Mouse (Mus musculus): Measurements from ENCODE around the gene Gm20521. TPM values are rescaled to one million over a fixed set of nuclear protein-coding genes. Genes with fewer than 3 reads are reported as not detected.

The Gm20521 gene
- polyA plus RNA-seq, 1 experiment from 2014 or later, result not detected

GRCm38 (mm10) chr14:54929801-54930200 is 46.6 kb downstream of the Gm20521 start:
- Histone ChIP-seq H3K27ac (no peak overlapping the region), H3K4me3 (no peak overlapping the region), H3K27me3 (replicated peaks) (no peaks in the 10 kb centered on the region), H3K36me3 (replicated peaks) (no peaks in the 10 kb centered on the region), H3K4me1 (peaks cover 30% of the 10 kb centered on the region), H3K9me3 (no peaks in the 10 kb centered on the region), H3K4me2 (no peak overlapping the region), H3K9ac (no peak overlapping the region)
- ATAC-seq (replicated peaks), result no peak
- 85% methylated on average over 5 of the region's 5 CpGs for WGBS

- 20% methylated on average over 2 of the region's 2 CpGs for WGBS
- no peak overlapping the region for H3K9ac ChIP-seq
- no peak overlapping the region for H3K4me3 ChIP-seq
- no peak for ATAC-seq (replicated peaks)
- no peak overlapping the region for H3K27ac ChIP-seq
- peaks cover 24% of the 10 kb centered on the region for H3K4me1 ChIP-seq
- no peak overlapping the region for H3K4me2 ChIP-seq
- H3K27me3 ChIP-seq (replicated peaks), result no peaks in the 10 kb centered on the region
- no peaks in the 10 kb centered on the region for H3K9me3 ChIP-seq
- no peaks in the 10 kb centered on the region for H3K36me3 ChIP-seq (replicated peaks)
These were observed 47.2 kb downstream of the Gm20521 start for GRCm38 (mm10) chr14:54930431-54930830.

- 41% methylated on average over 6 of the region's 6 CpGs for WGBS
- H3K4me3 ChIP-seq, result no peak within 1 kb of the TSS
- peaks cover 12% of the 10 kb centered on the region; the same call in 1 of the 2 replicates for H3K4me1 ChIP-seq
- H3K4me2 ChIP-seq, result no peak within 1 kb of the TSS
- H3K27ac ChIP-seq, result no peak within 1 kb of the TSS
- H3K9ac ChIP-seq, result no peak within 1 kb of the TSS
- H3K27me3 ChIP-seq (replicated peaks), result no peaks in the 10 kb centered on the region
- no peaks in the 10 kb centered on the region for H3K9me3 ChIP-seq
- ATAC-seq (replicated peaks), result no peak
- no peaks in the 10 kb centered on the region for H3K36me3 ChIP-seq (replicated peaks)
These were observed 49.5 kb downstream of the Gm20521 start, which contains the start of gene Il25 for GRCm38 (mm10) chr14:54932645-54933150. Gene Il25, plus strand, starts transcription at chr14:54932695.

GRCm38 (mm10) chr14:54935904-54936830 is 52.9 kb downstream of the Gm20521 start, which contains the start of gene Cmtm5:
Gene Cmtm5, plus strand, starts transcription at chr14:54936261.
- peak within 1 kb of the TSS; percentile 63 for H3K27ac ChIP-seq
- ATAC-seq (replicated peaks), result peak; percentile 77
- no peak within 1 kb of the TSS for H3K4me3 ChIP-seq
- H3K9ac ChIP-seq, result no peak within 1 kb of the TSS
- H3K4me1 ChIP-seq, result peaks cover 7% of the 10 kb centered on the region; the same call in 1 of the 2 replicates
- H3K9me3 ChIP-seq, result no peaks in the 10 kb centered on the region
- no peaks in the 10 kb centered on the region for H3K36me3 ChIP-seq (replicated peaks)
- WGBS, result 37% methylated on average over 8 of the region's 8 CpGs
- H3K27me3 ChIP-seq (replicated peaks), result no peaks in the 10 kb centered on the region
- H3K4me2 ChIP-seq, result no peak within 1 kb of the TSS

- 63% methylated on average over 6 of the region's 6 CpGs for WGBS
- H3K9ac ChIP-seq, result no peak overlapping the region
- H3K4me3 ChIP-seq, result no peak overlapping the region
- ATAC-seq (replicated peaks), result no peak
- H3K4me2 ChIP-seq, result no peak overlapping the region
- H3K4me1 ChIP-seq, result peaks cover 7% of the 10 kb centered on the region; the same call in 1 of the 2 replicates
- no peaks in the 10 kb centered on the region for H3K36me3 ChIP-seq (replicated peaks)
- no peaks in the 10 kb centered on the region for H3K9me3 ChIP-seq
- no peaks in the 10 kb centered on the region for H3K27me3 ChIP-seq (replicated peaks)
- H3K27ac ChIP-seq, result peak overlapping the region; percentile 63
These were observed 53.6 kb downstream of the Gm20521 start for GRCm38 (mm10) chr14:54936831-54937160.

- 93% methylated on average over 16 of the region's 16 CpGs for WGBS
- H3K9me3 ChIP-seq, result no peaks in the 10 kb centered on the region
- no peak for ATAC-seq (replicated peaks)
These were observed 54.3 kb downstream of the Gm20521 start for GRCm38 (mm10) chr14:54937361-54938182.

GRCm38 (mm10) chr14:54938431-54939219 is 55.4 kb downstream of the Gm20521 start:
- no peak overlapping the region for H3K4me3 ChIP-seq
- H3K9me3 ChIP-seq, result no peaks in the 10 kb centered on the region
- H3K4me1 ChIP-seq, result peaks cover 7% of the 10 kb centered on the region; the same call in 1 of the 2 replicates
- ATAC-seq (replicated peaks), result no peak
- no peak overlapping the region for H3K27ac ChIP-seq
- H3K9ac ChIP-seq, result no peak overlapping the region
- no peaks in the 10 kb centered on the region for H3K36me3 ChIP-seq (replicated peaks)
- no peak overlapping the region for H3K4me2 ChIP-seq
- WGBS, result 83% methylated on average over 15 of the region's 15 CpGs
- no peaks in the 10 kb centered on the region for H3K27me3 ChIP-seq (replicated peaks)

More at GRCm38 (mm10) chr14:54937361-54938182, 54.3 kb downstream of the Gm20521 start:
- Histone ChIP-seq H3K27me3 (replicated peaks) (no peaks in the 10 kb centered on the region), H3K4me1 (peaks cover 7% of the 10 kb centered on the region; the same call in 1 of the 2 replicates), H3K27ac (no peak overlapping the region), H3K4me2 (no peak overlapping the region), H3K4me3 (no peak overlapping the region), H3K36me3 (replicated peaks) (no peaks in the 10 kb centered on the region), H3K9ac (no peak overlapping the region)

- H3K4me1 ChIP-seq, result peaks cover 7% of the 10 kb centered on the region; the same call in 1 of the 2 replicates
- ATAC-seq (replicated peaks), result no peak
- 56% methylated on average over 12 of the region's 12 CpGs for WGBS
These were observed 56.4 kb downstream of the Gm20521 start for GRCm38 (mm10) chr14:54939434-54940175.

GRCm38 (mm10) chr14:54940176-54940530 is 56.9 kb downstream of the Gm20521 start:
- ATAC-seq (replicated peaks), result no peak
- 79% methylated on average over 3 of the region's 3 CpGs for WGBS
- no peaks in the 10 kb centered on the region for H3K36me3 ChIP-seq (replicated peaks)
- no peak overlapping the region for H3K9ac ChIP-seq
- no peak overlapping the region for H3K4me3 ChIP-seq
- no peaks in the 10 kb centered on the region for H3K27me3 ChIP-seq (replicated peaks)
- H3K4me1 ChIP-seq, result peaks cover 7% of the 10 kb centered on the region; the same call in 1 of the 2 replicates
- no peak overlapping the region for H3K4me2 ChIP-seq
- no peaks in the 10 kb centered on the region for H3K9me3 ChIP-seq
- H3K27ac ChIP-seq, result no peak overlapping the region

More at GRCm38 (mm10) chr14:54939434-54940175, 56.4 kb downstream of the Gm20521 start:
- H3K36me3 ChIP-seq (replicated peaks), result no peaks in the 10 kb centered on the region
- no peak overlapping the region for H3K9ac ChIP-seq
- no peak overlapping the region for H3K4me2 ChIP-seq
- H3K27me3 ChIP-seq (replicated peaks), result no peaks in the 10 kb centered on the region
- H3K9me3 ChIP-seq, result no peaks in the 10 kb centered on the region
- H3K27ac ChIP-seq, result no peak overlapping the region
- H3K4me3 ChIP-seq, result no peak overlapping the region

- Histone ChIP-seq H3K4me3 (no peak overlapping the region), H3K9ac (no peak overlapping the region), H3K4me2 (no peak overlapping the region), H3K9me3 (no peaks in the 10 kb centered on the region), H3K4me1 (peaks cover 3% of the 10 kb centered on the region; the same call in 1 of the 2 replicates), H3K27ac (no peak overlapping the region), H3K36me3 (replicated peaks) (no peaks in the 10 kb centered on the region), H3K27me3 (replicated peaks) (no peaks in the 10 kb centered on the region)
- ATAC-seq (replicated peaks), result no peak
- WGBS, result 68% methylated on average over 13 of the region's 13 CpGs
These were observed 58.1 kb downstream of the Gm20521 start for GRCm38 (mm10) chr14:54941024-54941978.

All from midbrain, embryonic 15.5 days (tissue).